Mouse (Mus musculus) kidney, adult 11 months (tissue): ENCODE measurements around the gene Spag5.

ENCODE experiments used
- DNase-seq: peaks from one replicate; pipeline ENCODE4 v3.0.0; 2022

The Spag5 gene

GRCm38 (mm10) chr11:78354905-78355304 is 53.6 kb downstream of the Spag5 start:
- DNase-seq, result no peak

DNA sequence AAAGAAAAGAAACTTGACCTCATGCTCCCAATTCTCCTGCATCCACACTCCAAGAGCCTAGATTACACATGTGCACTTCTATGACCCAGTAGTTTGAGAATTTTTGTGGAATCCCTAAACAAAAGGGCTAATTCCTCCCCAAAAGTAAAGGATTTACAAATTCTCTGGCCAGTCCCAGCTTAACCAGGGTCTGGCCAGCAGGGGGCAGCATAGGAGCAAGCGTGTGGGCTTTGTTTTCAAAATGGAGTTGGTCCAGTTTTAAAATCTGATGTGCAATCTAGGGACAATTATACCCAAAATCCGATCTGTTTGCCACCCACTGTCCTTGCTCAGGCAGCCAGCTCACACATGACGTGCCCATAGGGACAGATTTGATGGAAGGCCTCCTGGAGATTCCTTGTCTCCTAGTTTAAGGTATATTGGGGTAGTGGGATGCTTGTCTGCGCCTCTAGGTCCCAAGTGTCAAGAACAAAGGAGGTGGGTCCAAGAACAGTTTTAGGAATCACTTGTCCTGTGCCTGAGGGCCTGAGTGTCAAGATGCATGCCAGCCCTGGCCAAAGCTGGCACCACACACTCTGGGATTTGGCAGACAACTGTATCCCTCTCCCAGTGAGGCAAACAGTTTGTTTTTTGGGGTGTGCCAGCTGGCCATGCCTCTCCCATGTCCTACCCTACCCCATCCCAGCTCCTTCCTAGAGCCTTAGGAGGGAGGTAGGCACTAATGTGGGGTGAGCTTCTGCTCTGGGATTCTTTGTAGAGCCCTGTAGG is 54.3 kb downstream of the Spag5 start:
- no peak for DNase-seq

DNA sequence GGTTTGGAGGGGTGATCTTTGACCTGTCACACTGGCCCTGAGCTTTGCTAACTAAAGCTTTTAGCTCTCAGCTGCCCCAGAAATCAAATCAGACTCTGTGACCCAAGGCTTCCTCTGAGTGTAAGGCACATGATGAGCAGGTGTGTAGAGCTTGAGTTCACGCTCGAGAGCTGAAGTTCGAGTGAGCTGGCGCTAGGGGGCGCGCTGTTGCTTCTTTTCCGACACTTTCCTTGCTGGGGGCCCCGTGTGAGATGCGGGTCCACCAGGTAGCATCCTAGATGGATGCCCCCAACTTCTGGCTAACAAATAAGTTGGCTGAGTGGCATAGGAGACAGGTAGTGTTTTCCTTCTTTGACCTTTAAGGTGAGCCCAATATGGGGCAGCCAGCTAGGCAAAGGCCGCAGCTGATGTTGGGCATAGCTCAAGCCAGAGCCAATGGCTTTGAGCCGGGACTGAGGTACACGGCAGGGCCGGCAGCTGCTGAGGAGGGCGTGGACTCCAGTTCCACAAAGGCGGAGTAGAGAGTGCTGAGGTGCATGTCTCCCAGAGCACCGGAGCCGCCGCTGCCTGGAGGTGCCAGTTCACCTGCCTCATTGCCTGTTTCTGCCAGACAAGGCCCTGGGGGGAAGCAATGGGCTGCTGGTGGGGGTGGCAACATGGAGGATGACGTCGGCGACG is 57.1 kb downstream of the Spag5 start:
- DNase-seq, result no peak

- peak; percentile 67 for DNase-seq
Measured at GRCm38 (mm10) chr11:78360125-78360788, 58.9 kb downstream of the Spag5 start.

DNA sequence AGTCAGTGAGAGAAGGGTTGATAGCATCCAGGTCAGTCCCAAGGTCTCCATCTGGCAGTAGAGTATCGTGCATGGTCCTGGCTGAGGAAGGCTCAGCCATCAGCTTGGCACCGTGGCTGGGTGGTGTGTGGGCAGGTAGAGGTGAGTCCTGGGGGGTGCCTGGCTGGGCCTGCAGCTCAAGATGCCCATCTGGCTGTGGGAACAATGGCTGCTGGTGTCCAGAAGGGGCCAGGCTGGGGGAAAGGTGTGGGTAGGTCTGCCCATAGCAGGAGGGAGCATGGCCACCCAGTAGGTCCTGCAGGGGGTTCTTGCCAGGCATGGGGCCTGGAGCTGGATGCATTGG is 59.4 kb downstream of the Spag5 start:
- no peak for DNase-seq

DNA sequence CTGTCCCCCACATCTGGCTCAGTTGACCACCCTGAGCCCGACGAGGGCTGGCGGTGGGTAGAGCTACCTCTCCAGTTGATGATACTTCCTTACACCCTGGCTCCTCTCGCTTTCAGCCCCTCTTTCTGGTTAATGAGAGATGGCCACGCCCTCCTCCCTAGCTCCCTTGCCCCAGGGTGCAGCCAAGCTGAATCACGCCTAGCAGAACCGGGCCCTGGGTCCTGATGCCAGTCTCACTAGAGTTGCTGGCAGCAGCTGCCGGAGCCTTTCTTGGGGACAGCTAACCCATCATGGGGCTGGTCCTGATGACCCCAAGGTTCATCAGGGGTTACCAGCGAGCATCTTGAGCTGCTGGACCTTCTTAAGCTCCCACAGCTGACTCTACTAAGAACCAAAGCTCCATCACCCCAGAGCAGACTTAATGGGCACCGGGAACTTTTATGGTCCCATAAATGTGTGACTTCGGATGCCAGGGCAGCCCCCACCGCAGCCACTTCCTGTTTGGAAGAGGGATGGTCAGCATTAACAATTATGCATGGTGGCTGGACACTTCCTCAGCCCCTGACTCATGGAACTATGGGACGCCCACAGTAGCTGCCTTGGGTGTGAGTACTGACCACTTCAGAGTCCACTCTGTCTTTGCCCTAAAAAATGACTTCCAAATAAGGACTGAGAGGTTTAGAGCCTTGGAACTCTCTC is 62.1 kb downstream of the Spag5 start:
- DNase-seq, result no peak

DNA sequence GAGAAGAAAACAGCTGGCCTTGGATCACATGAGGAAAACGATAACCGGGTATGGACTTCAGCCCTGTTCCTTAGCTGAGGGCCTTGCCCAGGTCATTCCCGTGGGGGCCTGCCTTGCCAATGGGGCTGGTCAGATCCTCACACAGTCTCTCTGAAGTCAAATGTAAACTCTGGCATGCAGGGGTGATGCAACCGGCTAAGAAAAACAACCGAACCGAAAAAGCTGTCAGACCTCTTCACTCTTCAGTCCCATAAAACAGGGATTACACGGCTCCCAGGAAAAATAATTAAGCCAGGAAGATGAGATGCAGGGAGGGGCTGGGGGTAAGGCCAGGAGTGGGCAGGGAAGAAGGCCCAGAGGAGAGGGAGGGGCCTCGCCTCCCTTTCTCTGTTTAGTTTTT is 62.8 kb downstream of the Spag5 start:
- DNase-seq, result peak; percentile 53

DNA sequence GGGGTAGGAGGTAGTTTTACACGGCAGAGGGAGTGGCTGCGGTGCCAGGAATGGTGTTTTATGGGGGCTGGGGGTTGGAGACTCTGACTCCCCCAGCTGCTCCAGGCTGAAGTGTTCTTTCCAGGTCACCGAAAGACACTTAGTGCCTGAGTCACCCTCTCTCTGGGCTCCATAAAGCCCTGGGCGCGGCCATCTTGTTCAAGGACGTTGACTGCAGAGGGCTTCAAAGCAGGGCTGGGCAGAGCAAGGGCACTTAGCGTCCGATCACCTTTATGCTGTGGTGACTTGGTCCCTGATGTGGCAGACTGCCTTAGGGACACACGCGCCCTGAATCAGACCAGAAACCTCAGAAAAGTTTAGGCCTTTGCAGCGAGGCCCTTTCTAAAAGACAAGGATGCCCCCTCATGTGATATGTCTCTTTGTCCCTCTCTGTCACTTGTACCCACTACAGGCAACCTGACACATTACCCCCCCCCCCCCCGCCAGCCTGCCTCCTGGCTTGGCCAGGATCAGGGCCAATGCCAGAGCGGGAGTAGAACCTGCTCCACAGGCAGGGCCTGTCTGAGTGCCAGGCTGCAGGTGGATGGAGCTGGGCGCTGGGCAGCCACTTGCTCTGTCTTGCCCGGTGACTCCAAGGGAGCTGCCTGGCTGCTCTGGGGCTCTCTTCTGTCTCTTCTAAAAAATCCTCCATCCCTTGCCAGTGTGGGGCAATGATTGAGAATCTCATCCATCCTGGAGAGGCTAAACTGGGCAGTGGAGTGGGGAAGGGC is 66.3 kb downstream of the Spag5 start:
- DNase-seq, result no peak

- no peak for DNase-seq
Measured at GRCm38 (mm10) chr11:78370389-78370788, 69.1 kb downstream of the Spag5 start.

DNA sequence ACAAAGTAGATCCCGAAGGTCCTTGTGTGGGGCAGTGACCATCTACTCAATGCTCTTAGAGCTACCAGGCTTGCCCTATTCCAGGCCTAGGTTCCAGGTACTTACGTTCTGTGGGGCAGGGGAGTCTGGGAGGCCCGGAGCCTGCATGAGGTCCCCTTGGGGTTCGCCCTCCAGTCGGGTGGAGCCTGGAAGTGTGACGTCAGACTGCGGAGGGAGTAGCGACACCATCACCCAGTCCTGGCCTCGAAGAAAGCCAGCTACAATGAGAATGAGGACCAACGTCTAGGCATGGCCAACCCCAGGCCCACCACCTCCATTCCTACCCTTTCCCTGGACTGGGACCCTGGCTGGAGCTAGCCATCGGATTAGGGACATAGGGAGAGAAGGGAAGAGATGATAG is 70.4 kb downstream of the Spag5 start:
- no peak for DNase-seq
